Mouse (Mus musculus) midbrain, embryonic 15.5 days (tissue): ENCODE data around the gene Gm9857. TPM values are rescaled to one million over a fixed set of nuclear protein-coding genes. Genes with fewer than 3 reads are reported as not detected.

Experiments
- ATAC-seq: fragments of 200-750 bp; cut with Nextera tagmentation; replicated peaks from 2 replicates; pipeline ENCODE4 v1.8.0; 2017; ENCODE audit warnings: moderate TSS enrichment
- H3K27ac ChIP-seq: fragments of 300-500 bp; sonication (generic); 2 replicates; pipeline ENCODE4 v1.5.1; 2015; ENCODE audit warnings: mild to moderate bottlenecking, inconsistent platforms
- H3K27me3 ChIP-seq: fragments of 300-500 bp; sonication (generic); replicated peaks from 2 replicates; pipeline ENCODE4 v1.6.1; 2015; ENCODE audit warnings: inconsistent platforms
- H3K36me3 ChIP-seq: fragments of 300-500 bp; sonication (generic); replicated peaks from 2 replicates; pipeline ENCODE4 v1.6.1; 2015; ENCODE audit warnings: inconsistent platforms
- H3K4me1 ChIP-seq: fragments of 300-500 bp; sonication (generic); 2 replicates; pipeline ENCODE4 v1.6.1; 2015; ENCODE audit warnings: inconsistent platforms
- H3K4me2 ChIP-seq: fragments of 300-500 bp; sonication (generic); 2 replicates; pipeline ENCODE4 v1.6.1; 2015; ENCODE audit warnings: inconsistent platforms, mild to moderate bottlenecking, moderate library complexity
- H3K4me3 ChIP-seq: fragments of 300-500 bp; sonication (generic); 2 replicates; pipeline ENCODE4 v1.5.1; 2015; ENCODE audit warnings: mild to moderate bottlenecking, inconsistent platforms
- H3K9ac ChIP-seq: fragments of 300-500 bp; sonication (generic); 2 replicates; pipeline ENCODE4 v1.6.1; 2015; ENCODE audit warnings: mild to moderate bottlenecking, inconsistent platforms
- H3K9me3 ChIP-seq: fragments of 300-500 bp; sonication (generic); 2 replicates; pipeline ENCODE4 v1.6.1; 2016; ENCODE audit warnings: inconsistent platforms
- WGBS: fragments of 180-500 bp; shearing (Covaris S2); methylation state at CpG from one replicate; pipeline ENCODE4 v1.1.7; 2015; ENCODE audit warnings: mixed read lengths; 5-methylcytosine and 5-hydroxymethylcytosine counted together
- polyA plus RNA-seq: library from polyadenylated mRNA; unstranded; fragments of >200 nt; fragmentation: Nextera tagmentation; extraction: Ambion mirVana; gene quantifications from 2 replicates; pipeline ENCODE4 v1.2.1, GENCODE M21; 2015

The Gm9857 gene
- polyA plus RNA-seq, 1 experiment from 2014 or later: not detected

DNA sequence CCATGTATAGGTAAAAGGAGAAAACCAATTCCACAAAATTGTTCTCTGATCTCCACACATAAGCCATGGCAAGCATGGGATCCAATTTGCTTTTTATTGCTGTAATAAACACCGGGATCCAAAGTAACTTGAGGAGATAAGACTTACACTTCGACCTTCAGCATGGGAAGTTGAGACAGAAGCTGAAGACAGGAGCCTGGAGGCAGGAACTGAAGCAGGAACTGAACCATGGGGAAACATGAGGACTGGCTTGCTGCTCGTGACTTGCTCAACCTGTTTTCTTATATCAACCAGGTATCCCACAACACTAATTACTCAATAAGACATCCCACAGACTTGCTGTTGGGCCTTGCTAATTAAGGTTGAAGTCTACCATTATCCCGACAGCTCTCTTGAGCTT lies 47.3 kb downstream of the Gm9857 start:
- no peak for ATAC-seq
- Histone ChIP-seq H3K9me3 (no peaks in the 10 kb centered on the region), H3K27ac (no peak overlapping the region), H3K27me3 (no peaks in the 10 kb centered on the region), H3K4me2 (no peak overlapping the region), H3K9ac (no peak overlapping the region), H3K36me3 (no peaks in the 10 kb centered on the region), H3K4me1 (no peaks in the 10 kb centered on the region), H3K4me3 (no peak overlapping the region)
- WGBS: 78% methylated on average over 4 of the region's 4 CpGs

DNA sequence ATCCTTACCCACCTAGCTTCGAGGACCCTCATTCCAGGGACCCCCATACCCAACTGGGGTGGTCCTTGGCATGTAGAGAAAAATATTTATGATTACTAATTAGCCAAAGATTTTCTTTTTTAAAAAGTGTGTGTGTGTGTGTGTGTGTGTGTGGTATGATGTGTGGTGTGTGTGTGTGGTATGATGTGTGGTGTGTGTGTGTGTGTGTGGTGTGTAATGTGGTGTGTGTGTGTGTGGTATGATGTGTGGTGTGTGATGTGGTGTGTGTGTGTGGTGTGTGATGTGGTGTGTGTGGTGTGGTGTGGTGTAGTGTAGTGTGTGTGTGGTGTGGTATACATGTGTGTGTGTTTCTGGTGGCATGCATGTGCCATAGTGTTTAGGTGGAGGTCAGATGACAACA lies 48.2 kb downstream of the Gm9857 start:
- Histone ChIP-seq H3K4me3 (no peak overlapping the region), H3K27me3 (no peaks in the 10 kb centered on the region), H3K9me3 (no peaks in the 10 kb centered on the region), H3K4me1 (no peaks in the 10 kb centered on the region), H3K36me3 (no peaks in the 10 kb centered on the region), H3K4me2 (no peak overlapping the region), H3K9ac (no peak overlapping the region), H3K27ac (no peak overlapping the region)
- no peak for ATAC-seq
- 71% methylated on average over 1 of the region's 1 CpGs for WGBS

Other genes with a start within 250 kb of the Gm9857 start
- 16.1 and 20.1 TPM in 2 replicates for gene Gpsm2, start 218.1 kb downstream of the Gm9857 start, polyA plus RNA-seq
- not detected in 2 replicates for gene Aknad1, start 200.8 kb downstream of the Gm9857 start, polyA plus RNA-seq
- 14.0 and 14.1 TPM in 2 replicates for gene Stxbp3, start 99.9 kb downstream of the Gm9857 start, polyA plus RNA-seq
- 0.05 and 0.18 TPM in 2 replicates for gene Fndc7, start 50.4 kb downstream of the Gm9857 start, polyA plus RNA-seq
- gene Prpf38b, start 28.7 kb downstream of the Gm9857 start, polyA plus RNA-seq: 55.8 TPM in 2 replicates
- 2.3 and 3.4 TPM in 2 replicates for gene Henmt1, start 572 bp downstream of the Gm9857 start, polyA plus RNA-seq
- 22.3 and 25.3 TPM in 2 replicates for gene Fam102b, start 87.2 kb upstream of the Gm9857 start, polyA plus RNA-seq
- gene Slc25a54, start 140.0 kb upstream of the Gm9857 start, polyA plus RNA-seq: not detected in 2 replicates
- 4.5 and 5.6 TPM in 2 replicates for gene Slc25a24, start 182.7 kb upstream of the Gm9857 start, polyA plus RNA-seq